8 mouse cellular contexts compared by ENCODE assay signal in the genomic region with DNA sequence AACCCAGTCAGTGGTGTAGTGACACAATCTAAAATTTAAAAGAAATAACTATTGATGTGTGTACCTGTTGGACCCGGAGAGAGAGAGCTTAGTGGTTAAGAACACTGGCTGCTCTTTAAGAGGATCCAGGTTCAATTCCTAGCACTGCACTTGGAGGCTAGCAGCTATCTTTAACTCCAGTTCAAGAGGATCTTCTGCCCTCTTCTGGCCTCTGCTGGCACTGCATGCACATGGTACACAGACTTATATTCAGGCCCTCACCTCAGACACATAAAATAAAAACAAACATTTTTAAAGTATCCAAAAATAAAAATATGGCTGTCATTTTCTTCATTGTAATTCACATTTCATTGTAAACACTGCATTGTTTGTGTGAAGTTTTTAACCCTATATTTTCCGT. TPM values are rescaled to one million over a fixed set of nuclear protein-coding genes. Genes with fewer than 3 reads are reported as not detected.
DNase-seq lines count a peak whose midpoint lies in the region; ATAC-seq and TF ChIP-seq lines count a peak whose summit lies in the region.

No protein-coding gene starts in this region.

- peak; percentile 77 for TF ChIP-seq CTCF in heart, adult 2 months (IDR thresholded peaks at IDR 0.05)

- 98% methylated on average over 2 of the region's 2 CpGs for whole genome bisulfite sequencing in heart, adult 2 months
- WGBS in heart, embryonic 12.5 days, result 91% methylated on average over 2 of the region's 2 CpGs

- H3K27ac ChIP-seq in heart, adult 2 months, result no peak overlapping the region
- no peak overlapping the region for H3K27ac ChIP-seq in heart, embryonic 12.5 days (ENCODE audit: poor library complexity, severe bottlenecking)

- H3K36me3 ChIP-seq in heart, adult 2 months (ENCODE audit: control insufficient read depth, insufficient read depth, low read length), result no peaks in the 10 kb centered on the region
- H3K36me3 ChIP-seq in heart, embryonic 12.5 days, result no peaks in the 10 kb centered on the region

- H3K4me3 ChIP-seq in heart, adult 2 months, result no peak overlapping the region
- no peak overlapping the region for H3K4me3 ChIP-seq in heart, embryonic 12.5 days

- no peak overlapping the region for H3K9ac ChIP-seq in heart, adult 2 months (ENCODE audit: low read depth, low read length)
- no peak overlapping the region for H3K9ac ChIP-seq in heart, embryonic 12.5 days

- intact Hi-C loops in heart, adult 2 months (cut with DNase I), result loop anchor here (2.0 kb wide), 2 partner anchors 20 to 24 kb away; no protein-coding TSS in a partner anchor
- intact Hi-C loops in heart, postnatal 14 days (cut with DNase I), result no loop called here

- peak in 1 of 2 experiments; percentile 62 for DNase-seq in heart, adult 2 months
- peak; percentile 47 to 82 for DNase-seq in spleen, postnatal 4 days (ENCODE audit: low spot score in 2 of 2)
- DNase-seq in spleen, adult 12 weeks (ENCODE audit: low spot score), result no peak
- peak; percentile 35 to 61 for DNase-seq in heart, postnatal 14 days
- peak; percentile 76 for DNase-seq in thymus, postnatal 4 days
- DNase-seq in frontal cortex, postnatal 36 days (ENCODE audit: low spot score in 2 of 2), result no peak

- TF ChIP-seq EP300 in heart, adult 2 months (IDR thresholded peaks at IDR 0.05; ENCODE audit: insufficient read depth, low read depth, low read length), result no peak

- no peak overlapping the region for H3K4me2 ChIP-seq in heart, embryonic 12.5 days

- H3K9me3 ChIP-seq in heart, embryonic 12.5 days (replicated peaks), result no peaks in the 10 kb centered on the region

- no peaks in the 10 kb centered on the region for H3K79me2 ChIP-seq in heart, adult 2 months (replicated peaks; ENCODE audit: control insufficient read depth, insufficient read depth, low read length)

- no peak for ATAC-seq in heart, embryonic 12.5 days (ENCODE audit: insufficient number of reproducible peaks, low FRiP score)
- no peak for ATAC-seq in activated CD4-positive, CD25-positive, alpha-beta regulatory T cell, adult 4 months

- H3K4me1 ChIP-seq in heart, adult 2 months (ENCODE audit: control insufficient read depth, insufficient read depth, low read length), result peaks cover 8% of the 10 kb centered on the region
- H3K4me1 ChIP-seq in heart, embryonic 12.5 days (replicated peaks), result peaks cover 25% of the 10 kb centered on the region

- no peak for TF ChIP-seq POLR2A in heart, adult 2 months (IDR thresholded peaks at IDR 0.05; ENCODE audit: insufficient read depth, low read depth, low read length)

- no peaks in the 10 kb centered on the region for H3K27me3 ChIP-seq in heart, adult 2 months (ENCODE audit: control insufficient read depth, insufficient read depth, low read length)
- H3K27me3 ChIP-seq in heart, embryonic 12.5 days (replicated peaks), result no peaks in the 10 kb centered on the region

RNA-seq across cellular contexts. Expression of a gene that starts 27.9 kb away (rescaled TPM):
- 10 to 100 TPM; 10.1 to 18.1 TPM for total RNA-seq in heart, adult 2 months (2021)
- 11.2 and 14.6 TPM in 2 replicates for polyA plus RNA-seq in heart, adult 2 months (2012; rRNA removed)
- 0.29 and 0.35 TPM in 2 replicates for polyA plus RNA-seq in heart, embryonic 12.5 days (2016; fragmentation: Nextera tagmentation; extraction: Ambion mirVana)
- 10 to 100 TPM; 12.8 to 17.8 TPM for total RNA-seq in heart, postnatal 14 days (2021)
- not detected for polyA plus RNA-seq in activated CD4-positive, CD25-positive, alpha-beta regulatory T cell, adult 4 months (2017; shearing (Covaris generic))

RNA-seq across cellular contexts. Expression of a gene that starts 28.5 kb away (rescaled TPM):
- 10 to 100 TPM; 49.5 to 54.9 TPM for total RNA-seq in heart, adult 2 months (2021)
- 53.9 and 92.7 TPM in 2 replicates for polyA plus RNA-seq in heart, adult 2 months (2012; rRNA removed)
- 37.9 and 40.2 TPM in 2 replicates for polyA plus RNA-seq in heart, embryonic 12.5 days (2016; fragmentation: Nextera tagmentation; extraction: Ambion mirVana)
- 10 to 100 TPM; 43.4 to 51.9 TPM for total RNA-seq in heart, postnatal 14 days (2021)
- 10 to 100 TPM in 1 of 2 experiments, 1 to 10 TPM in 1; 7.0 to 19.7 TPM for polyA plus RNA-seq in activated CD4-positive, CD25-positive, alpha-beta regulatory T cell, adult 4 months (2017; shearing (Covaris generic))

RNA-seq across cellular contexts. Expression of a gene that starts 28.9 kb away (rescaled TPM):
- total RNA-seq in heart, adult 2 months (2021), result 10 to 100 TPM; 81.7 to 99.2 TPM
- 40.2 and 63.3 TPM in 2 replicates for polyA plus RNA-seq in heart, adult 2 months (2012; rRNA removed)
- polyA plus RNA-seq in heart, embryonic 12.5 days (2016; fragmentation: Nextera tagmentation; extraction: Ambion mirVana), result 71.7 and 74.5 TPM in 2 replicates
- 10 to 100 TPM; 74.5 to 86.9 TPM for total RNA-seq in heart, postnatal 14 days (2021)
- 10 to 100 TPM; 72.4 to 81.8 TPM for polyA plus RNA-seq in activated CD4-positive, CD25-positive, alpha-beta regulatory T cell, adult 4 months (2017; shearing (Covaris generic))

Comparison
In these comparisons a context has a peak if more than half of its experiments do, and no peak if none do; other contexts are left out.
1. DNase-seq: peak in spleen, postnatal 4 days (2 of 2), heart, postnatal 14 days (2 of 2) and thymus, postnatal 4 days (single experiment); none in spleen, adult 12 weeks (single experiment) and frontal cortex, postnatal 36 days (0 of 2).